Mouse (Mus musculus): ENCODE measurements around the gene Krt71.
"Not testable (repeated sequence)": the region's sequence is repeated elsewhere in the genome, so short reads cannot be mapped to it uniquely, and the experiment has no call there.

The Krt71 gene

GRCm38 (mm10) chr15:101742711-101743110, at the start of gene Krt71:
Krt71 (minus strand) TSS chr15:101743109.
- DNase-seq = no peak

DNA sequence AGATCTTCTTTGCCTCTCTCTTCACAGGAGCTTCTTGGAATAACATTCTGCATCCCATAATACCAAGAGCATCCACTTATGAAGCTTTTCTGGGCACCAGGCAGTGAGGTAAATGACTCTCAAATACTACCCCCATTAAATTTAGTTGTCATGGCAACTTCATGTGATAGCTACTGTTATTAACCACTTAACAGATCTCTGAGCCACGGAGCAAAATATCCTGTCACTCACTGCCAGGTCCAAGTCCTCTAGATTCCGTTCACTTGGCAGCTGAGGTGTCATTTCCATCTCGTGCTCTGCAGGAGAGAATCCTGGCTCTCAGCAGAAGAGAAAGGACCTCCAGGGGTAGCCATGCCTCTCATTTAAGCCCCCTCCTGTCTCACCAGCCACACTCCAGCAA, 48.0 kb upstream of the Krt71 start:
- no peak for DNase-seq

- DNase-seq = no peak
Measured at GRCm38 (mm10) chr15:101786360-101786759, 43.5 kb upstream of the Krt71 start, which contains the start of gene Krt72. Krt72 (minus strand) TSS chr15:101786460.

DNA sequence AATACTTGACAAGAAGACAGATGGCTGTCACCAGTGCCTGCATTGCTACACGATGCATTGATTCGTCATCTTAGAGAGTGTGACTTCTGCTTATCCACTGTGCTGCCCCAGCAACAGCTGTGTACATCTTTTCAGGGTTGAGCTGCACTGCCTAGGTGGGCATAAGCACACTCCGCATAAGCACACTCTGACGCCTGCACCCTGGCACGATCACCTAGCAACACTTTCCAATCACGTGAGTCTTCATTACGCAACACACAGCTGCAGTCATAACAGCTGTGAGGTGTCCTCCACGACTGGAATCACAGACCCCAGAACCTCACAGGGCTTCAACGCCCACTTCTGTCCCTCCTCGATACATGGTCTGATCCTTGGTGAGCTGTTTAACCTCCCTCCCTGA, 30.5 kb upstream of the Krt71 start:
- DNase-seq = no peak

GRCm38 (mm10) chr15:101772711-101773081, 29.8 kb upstream of the Krt71 start:
- DNase-seq = peak; percentile 90

DNA sequence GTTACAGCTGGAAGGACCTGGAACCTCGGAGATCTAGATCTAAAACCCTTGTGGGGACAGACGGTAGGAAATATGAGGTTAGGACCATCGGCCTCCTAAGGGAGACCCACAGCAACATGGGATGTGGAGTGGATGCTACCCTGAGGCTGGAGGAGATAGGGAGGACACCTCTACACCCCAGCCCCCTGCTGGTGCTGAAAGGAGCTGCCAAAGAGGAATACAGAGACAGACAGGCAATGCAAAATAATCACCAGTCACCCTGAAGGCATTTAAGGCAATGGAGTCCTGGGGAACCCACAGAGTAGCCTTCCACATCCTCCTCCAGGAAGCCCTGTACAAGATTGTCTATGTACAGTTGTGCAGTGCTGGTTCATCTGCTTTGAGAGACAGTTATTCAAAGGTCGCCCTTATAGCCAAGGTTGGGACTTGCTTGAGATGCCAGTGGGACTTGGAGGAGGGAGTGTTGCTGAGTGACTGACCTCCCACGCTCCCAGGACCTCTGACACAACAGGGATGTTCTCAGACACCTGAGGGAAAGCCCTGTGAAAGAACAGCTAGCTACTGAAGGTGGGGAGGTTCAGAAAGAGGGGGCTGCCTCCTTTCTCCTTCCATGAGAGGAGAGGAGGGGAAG, 29.3 kb upstream of the Krt71 start:
- peak; percentile 12 for DNase-seq

DNA sequence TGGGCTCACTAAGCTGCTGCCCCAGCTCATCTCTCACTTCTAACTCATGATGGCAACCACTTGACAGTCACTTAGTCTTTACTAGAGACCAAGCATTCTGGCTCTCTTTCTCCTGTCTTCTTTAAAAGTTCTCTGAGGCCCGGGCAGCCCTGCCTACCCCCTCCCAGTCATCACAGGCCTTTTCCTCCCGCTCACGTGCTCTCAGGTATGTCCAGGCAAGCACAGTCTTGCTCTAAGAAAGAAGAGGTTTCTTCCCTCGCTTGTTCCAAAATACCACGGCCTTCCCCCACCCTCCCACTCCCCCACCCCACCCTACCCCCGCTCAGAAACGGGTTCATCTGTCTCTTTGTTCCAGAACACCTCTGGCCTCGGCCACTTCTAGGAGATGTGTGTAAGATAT, 27.3 kb upstream of the Krt71 start:
- DNase-seq = no peak

DNA sequence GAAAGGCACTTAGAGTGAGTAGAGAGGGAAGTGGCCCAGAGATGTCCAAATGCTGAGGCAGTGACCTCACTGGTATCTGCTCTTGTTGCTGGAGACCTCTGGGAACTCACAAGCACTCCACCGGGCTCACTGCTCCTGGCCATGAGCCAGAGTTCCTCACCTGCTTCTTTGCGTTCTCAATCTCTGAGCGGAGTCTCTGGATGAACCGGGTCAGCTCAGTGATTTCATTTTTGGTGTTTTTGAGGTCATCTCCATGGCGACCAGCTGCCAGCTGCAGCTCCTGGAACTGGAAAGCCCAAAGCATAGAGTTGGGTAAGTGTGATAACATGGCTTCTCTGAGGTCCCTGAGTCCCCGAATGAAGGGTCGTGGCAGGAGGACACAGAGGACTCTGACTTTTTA, 5.1 kb downstream of the Krt71 start:
- DNase-seq = no peak

DNA sequence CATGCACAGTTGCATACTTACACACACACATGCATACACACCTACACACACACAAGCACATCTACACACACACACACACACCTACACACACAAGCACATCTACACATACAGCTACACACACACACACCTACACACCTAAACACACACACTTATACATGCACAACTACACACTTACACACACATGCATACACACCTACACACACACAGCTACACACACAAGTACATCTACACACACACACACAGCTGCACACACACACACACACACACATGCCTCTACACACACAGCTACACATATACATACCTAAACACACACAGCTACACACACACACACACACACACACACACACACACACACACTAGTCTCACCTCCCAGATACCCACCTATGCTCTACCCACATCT, 12.3 kb downstream of the Krt71 start:
- no peak for DNase-seq

DNA sequence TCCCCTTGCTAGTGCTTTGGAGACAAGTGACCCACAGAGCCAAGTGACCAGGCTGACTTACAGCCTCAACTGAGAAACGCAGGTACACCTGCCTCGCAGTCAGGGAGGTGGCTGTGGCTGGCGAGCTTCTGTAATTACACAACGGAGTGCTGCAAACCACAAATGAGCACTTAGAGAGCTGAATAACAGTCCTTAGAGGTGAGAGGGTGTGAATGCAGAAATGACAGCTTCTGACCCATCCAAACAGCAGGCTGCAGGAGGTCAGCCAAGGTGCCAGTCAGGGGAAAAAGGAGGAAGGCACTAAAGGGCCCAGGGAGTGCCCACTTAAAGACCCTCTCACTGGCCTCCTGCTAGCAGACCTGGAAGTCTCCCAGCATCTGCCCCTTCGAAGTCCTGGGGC, 18.2 kb downstream of the Krt71 start:
- DNase-seq = no peak

DNA sequence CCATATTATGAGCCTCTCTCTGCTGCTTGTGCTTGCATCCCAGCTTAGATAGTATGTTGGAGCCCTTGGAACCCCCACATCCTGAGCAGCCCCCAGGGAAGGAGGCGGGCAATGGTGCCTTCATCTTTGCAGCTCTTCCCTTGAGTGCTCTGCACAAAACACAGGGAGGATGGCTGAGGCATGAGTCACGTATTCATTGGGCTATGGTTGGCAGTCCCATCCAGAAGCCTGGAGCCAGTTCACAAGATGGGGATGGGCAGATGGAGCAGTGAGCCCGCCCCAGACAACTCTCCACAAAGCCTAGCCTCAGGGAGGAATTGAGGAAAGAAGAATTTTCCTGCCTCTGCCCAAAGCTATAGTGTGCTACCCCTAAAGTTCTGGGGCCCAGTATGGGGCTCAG, 27.1 kb downstream of the Krt71 start:
- DNase-seq = no peak

GRCm38 (mm10) chr15:101714356-101714755, 28.6 kb downstream of the Krt71 start:
- no peak for DNase-seq

- no peak for DNase-seq
Measured at GRCm38 (mm10) chr15:101713731-101714130, 29.2 kb downstream of the Krt71 start.

- DNase-seq = no peak
Measured at GRCm38 (mm10) chr15:101712720-101713119, 30.2 kb downstream of the Krt71 start, which contains the start of gene Krt5. Krt5 (minus strand) TSS chr15:101712898.

DNA sequence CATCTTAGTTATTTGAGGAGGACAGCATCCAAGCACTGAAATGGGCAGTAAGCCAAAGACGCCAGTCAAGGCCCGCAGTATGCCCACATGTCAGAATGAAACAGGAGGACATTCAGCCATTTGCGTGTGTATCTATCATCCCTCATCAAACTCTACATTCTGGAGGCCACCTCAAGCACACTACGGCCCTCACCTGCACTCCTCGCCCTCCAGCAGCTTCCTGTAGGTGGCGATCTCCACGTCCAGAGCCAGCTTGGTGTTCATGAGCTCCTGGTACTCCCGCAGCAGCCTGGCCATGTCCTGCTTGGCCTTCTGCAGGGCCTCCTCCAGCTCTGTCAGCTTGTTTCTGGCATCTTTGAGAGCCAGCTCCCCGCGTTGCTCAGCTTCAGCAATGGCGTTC, 34.2 kb downstream of the Krt71 start:
- no peak for DNase-seq

GRCm38 (mm10) chr15:101707454-101707853, 35.5 kb downstream of the Krt71 start:
- DNase-seq = no peak

GRCm38 (mm10) chr15:101704066-101704465, 38.8 kb downstream of the Krt71 start:
- DNase-seq = no peak

GRCm38 (mm10) chr15:101702380-101702779, 40.5 kb downstream of the Krt71 start:
- no peak for DNase-seq

- no peak for DNase-seq
Measured at GRCm38 (mm10) chr15:101699866-101700265, 43.0 kb downstream of the Krt71 start.

- no peak for DNase-seq
Measured at GRCm38 (mm10) chr15:101699192-101699591, 43.7 kb downstream of the Krt71 start.

DNA sequence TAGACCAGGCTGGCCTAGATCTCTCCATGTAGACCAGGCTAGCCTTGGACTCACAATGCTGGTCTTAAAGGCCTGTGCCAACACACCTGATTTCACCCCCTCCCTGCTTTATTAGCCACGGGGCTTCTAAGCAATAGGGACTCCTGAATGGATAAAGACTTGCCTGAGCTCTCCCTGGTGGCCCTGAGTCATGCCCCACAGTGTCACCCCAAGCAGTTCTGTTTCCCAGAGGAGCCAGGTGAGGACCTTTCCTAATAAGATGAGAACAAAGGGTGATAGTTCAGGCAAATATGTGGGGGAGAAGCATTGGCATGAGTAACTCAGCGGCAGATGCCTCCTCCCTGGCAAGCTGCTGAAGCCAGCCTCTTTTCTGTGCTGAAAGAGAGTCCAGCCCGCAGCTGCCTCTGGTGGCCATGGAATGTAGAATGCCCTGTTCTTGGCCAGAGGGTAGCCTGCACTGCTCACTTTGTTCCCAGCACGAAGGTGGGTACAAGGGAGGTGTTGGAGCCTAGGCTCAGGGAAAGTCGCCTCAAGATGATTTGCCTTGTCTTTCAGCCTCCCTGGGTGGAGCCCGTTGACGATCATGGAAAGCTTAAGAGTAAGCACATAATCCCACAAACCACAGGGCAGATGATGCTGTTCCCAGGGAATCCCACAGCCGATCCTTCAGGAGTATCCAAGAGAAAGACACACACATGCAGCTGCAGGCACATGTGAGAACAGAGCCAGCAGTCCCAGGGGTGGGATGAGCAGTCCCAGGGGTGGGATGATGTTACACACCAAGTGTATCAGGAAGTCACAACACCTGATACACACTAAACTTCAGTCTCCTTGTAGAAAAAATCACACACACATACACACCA, 45.4 kb downstream of the Krt71 start:
- DNase-seq = no peak

DNA sequence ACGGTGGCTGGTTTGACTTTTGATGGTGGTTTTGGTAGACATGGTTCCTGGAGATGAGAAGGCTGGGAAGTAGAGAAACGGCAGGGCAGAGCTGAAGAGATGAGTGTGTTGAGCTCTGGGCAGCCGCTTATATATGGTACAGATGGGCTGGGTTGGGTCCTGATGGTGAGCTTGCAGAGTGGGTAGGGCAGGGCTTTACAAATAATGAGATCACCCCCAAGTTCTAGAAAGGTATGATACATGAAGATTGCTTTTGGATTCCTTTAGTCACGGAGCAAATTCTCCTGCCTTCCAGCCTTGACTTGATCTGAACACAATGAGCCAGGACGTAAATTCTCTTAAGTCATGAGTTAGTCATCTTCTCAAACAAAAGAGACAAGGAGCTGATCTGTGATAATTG, 48.7 kb downstream of the Krt71 start, which contains the start of gene Krt6a:
Krt6a (minus strand) TSS at position 101 of the 400 bp plus-strand sequence.
- DNase-seq = no peak

DNA sequence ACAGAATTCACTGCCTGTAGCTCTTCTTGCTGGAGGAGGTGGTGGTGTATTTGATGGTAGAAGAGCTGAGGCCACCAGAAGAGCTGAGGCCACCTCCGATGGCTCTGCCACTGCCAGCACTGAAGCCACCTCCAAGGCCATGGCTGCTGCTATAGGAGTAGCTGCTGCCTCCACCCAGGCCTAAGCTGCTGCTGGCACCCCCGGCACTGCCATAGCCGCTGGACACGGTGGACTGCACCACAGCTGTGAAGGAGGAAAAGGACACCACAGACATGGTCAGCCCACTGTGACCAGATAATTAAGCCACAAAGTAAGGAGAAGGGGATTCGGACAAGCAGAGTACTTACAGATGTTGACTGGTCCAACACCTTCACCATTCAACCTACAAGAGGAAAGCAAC, 52.4 kb downstream of the Krt71 start:
- DNase-seq = not testable (repeated sequence)

DNA sequence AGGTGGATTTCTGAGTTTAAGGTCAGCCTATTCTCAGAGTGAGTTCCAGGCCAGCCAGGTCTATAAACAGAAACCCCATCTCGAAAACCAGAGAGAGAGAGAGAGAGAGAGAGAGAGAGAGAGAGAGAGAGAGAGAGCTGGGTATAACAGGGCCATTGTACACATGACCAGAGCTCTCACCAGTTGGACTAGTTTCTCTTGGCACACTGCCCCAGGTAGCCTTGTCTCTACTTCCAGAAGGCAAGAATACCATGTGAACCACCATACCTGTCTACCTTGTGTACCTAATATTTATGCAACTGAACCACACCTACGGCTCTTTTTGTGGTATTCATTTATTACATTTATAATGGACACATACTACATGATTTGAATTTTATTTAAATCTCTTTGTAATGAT, 54.7 kb downstream of the Krt71 start:
- no peak for DNase-seq

Measured in kidney, adult 18-20 months (tissue).